Comparison of ENCODE assay signal across 7 mouse cellular contexts in the genomic region with DNA sequence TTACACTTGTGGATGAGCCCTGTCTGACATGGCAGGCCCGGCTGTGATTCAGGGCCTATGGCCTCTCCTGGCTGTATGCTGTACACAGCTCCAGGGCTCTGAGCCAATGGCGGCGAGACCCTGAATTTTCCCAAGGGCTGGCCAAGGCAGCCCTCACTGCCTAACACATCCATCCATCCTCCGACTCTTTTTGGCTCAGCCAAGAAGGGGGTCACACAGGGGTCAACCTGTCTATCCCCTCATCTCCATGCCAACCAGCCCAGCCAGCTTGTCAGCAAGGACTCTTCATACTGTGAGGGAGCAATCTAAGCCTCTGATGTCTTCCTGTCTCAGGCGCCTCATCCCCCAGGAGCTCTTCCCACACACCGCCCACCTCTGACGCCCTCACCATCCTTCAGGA. TPM values are rescaled to one million over a fixed set of nuclear protein-coding genes. Genes with fewer than 3 reads are reported as not detected.
DNase-seq lines count a peak whose midpoint lies in the region; ATAC-seq and TF ChIP-seq lines count a peak whose summit lies in the region.

No protein-coding gene starts in this region.

- H3K4me2 ChIP-seq in hindbrain, embryonic 13.5 days: no peak overlapping the region
- H3K4me2 ChIP-seq in neural tube, embryonic 15.5 days: no peak overlapping the region

- H3K9me3 ChIP-seq in hindbrain, embryonic 13.5 days: no peaks in the 10 kb centered on the region
- H3K9me3 ChIP-seq in neural tube, embryonic 15.5 days (replicated peaks): no peaks in the 10 kb centered on the region

- TF ChIP-seq POLR2A in liver, adult 2 months (IDR thresholded peaks at IDR 0.05; ENCODE audit: extremely low read depth, insufficient read depth, low read length): no peak

- WGBS in liver, adult 2 months: 77% methylated on average over 7 of the region's 7 CpGs
- WGBS in hindbrain, embryonic 13.5 days: 44% methylated on average over 7 of the region's 7 CpGs
- 9% methylated on average over 7 of the region's 7 CpGs for WGBS in neural tube, embryonic 15.5 days

- H3K27me3 ChIP-seq in liver, adult 2 months (ENCODE audit: control insufficient read depth, insufficient read depth, low read length): no peaks in the 10 kb centered on the region
- no peaks in the 10 kb centered on the region for H3K27me3 ChIP-seq in hindbrain, embryonic 13.5 days
- no peaks in the 10 kb centered on the region for H3K27me3 ChIP-seq in neural tube, embryonic 15.5 days (replicated peaks)

- no peak overlapping the region for H3K9ac ChIP-seq in liver, adult 2 months (ENCODE audit: low read depth, low read length)
- 0 out of 2 replicates have a peak overlapping the region, but pooled peaks have one; percentile 29 for H3K9ac ChIP-seq in hindbrain, embryonic 13.5 days
- H3K9ac ChIP-seq in neural tube, embryonic 15.5 days (replicated peaks): no peak overlapping the region

- TF ChIP-seq CTCF in liver, adult 2 months (IDR thresholded peaks at IDR 0.05; ENCODE audit: low read depth, low read length): no peak

- DNase-seq in liver, adult 2 months (ENCODE audit: extremely low read depth, low read depth, low spot score): no peak
- no peak for DNase-seq in liver
- peak; percentile 82 for DNase-seq in embryo, embryonic 10 days (ENCODE audit: low spot score)
- DNase-seq in spleen, postnatal 14 days (ENCODE audit: low spot score in 2 of 2): no peak
- DNase-seq in cerebellum, adult 18-20 months: no peak

- H3K4me1 ChIP-seq in liver, adult 2 months (ENCODE audit: control insufficient read depth, insufficient read depth, low read length): no peaks in the 10 kb centered on the region
- H3K4me1 ChIP-seq in hindbrain, embryonic 13.5 days (replicated peaks): peaks cover 20% of the 10 kb centered on the region
- H3K4me1 ChIP-seq in neural tube, embryonic 15.5 days: peaks cover 13% of the 10 kb centered on the region

- H3K36me3 ChIP-seq in liver, adult 2 months (ENCODE audit: control insufficient read depth, insufficient read depth, low read length): peaks cover 75% of the 10 kb centered on the region
- peaks cover 97% of the 10 kb centered on the region for H3K36me3 ChIP-seq in hindbrain, embryonic 13.5 days
- H3K36me3 ChIP-seq in neural tube, embryonic 15.5 days: peaks cover 88% of the 10 kb centered on the region

- H3K79me2 ChIP-seq in liver, adult 2 months (ENCODE audit: control insufficient read depth, insufficient read depth, low read length): peaks cover 4% of the 10 kb centered on the region

- H3K4me3 ChIP-seq in liver, adult 2 months (ENCODE audit: insufficient read depth, low read depth, low read length): no peak overlapping the region
- no peak overlapping the region for H3K4me3 ChIP-seq in hindbrain, embryonic 13.5 days
- H3K4me3 ChIP-seq in neural tube, embryonic 15.5 days (replicated peaks): no peak overlapping the region

- peak overlapping the region; percentile 52 for H3K27ac ChIP-seq in liver, adult 2 months (replicated peaks; ENCODE audit: insufficient read depth, low read depth, low read length)
- peak overlapping the region; percentile 48; the same call in 1 of the 2 replicates for H3K27ac ChIP-seq in hindbrain, embryonic 13.5 days
- no peak overlapping the region; the same call in 1 of the 2 replicates for H3K27ac ChIP-seq in neural tube, embryonic 15.5 days (replicated peaks)

- ATAC-seq in hindbrain, embryonic 13.5 days (ENCODE audit: low FRiP score): peak; percentile 59
- peak; percentile 81 for ATAC-seq in neural tube, embryonic 15.5 days (ENCODE audit: low FRiP score)

RNA-seq across cellular contexts. Expression of a gene that starts 29.4 kb away (rescaled TPM):
- total RNA-seq in liver, adult 2 months (2014; rRNA removed): 193 and 278 TPM in 2 replicates
- 354 and 373 TPM in 2 replicates for polyA plus RNA-seq in liver, adult 2 months (2012; rRNA removed)
- 101 and 108 TPM in 2 replicates for polyA plus RNA-seq in hindbrain, embryonic 13.5 days (2015; fragmentation: Nextera tagmentation; extraction: Ambion mirVana)
- polyA plus RNA-seq in neural tube, embryonic 15.5 days (2015; fragmentation: Nextera tagmentation; extraction: Ambion mirVana): 102 and 108 TPM in 2 replicates

RNA-seq across cellular contexts. Expression of a gene that starts 51.3 kb away (rescaled TPM):
- total RNA-seq in liver, adult 2 months (2014; rRNA removed): 27.7 and 29.1 TPM in 2 replicates
- polyA plus RNA-seq in liver, adult 2 months (2012; rRNA removed): 29.4 and 44.7 TPM in 2 replicates
- polyA plus RNA-seq in hindbrain, embryonic 13.5 days (2015; fragmentation: Nextera tagmentation; extraction: Ambion mirVana): 4.9 and 5.0 TPM in 2 replicates
- polyA plus RNA-seq in neural tube, embryonic 15.5 days (2015; fragmentation: Nextera tagmentation; extraction: Ambion mirVana): 5.0 and 11.5 TPM in 2 replicates

RNA-seq across cellular contexts. Expression of a gene that starts 57.2 kb away (rescaled TPM):
- not detected in 2 replicates for total RNA-seq in liver, adult 2 months (2014; rRNA removed)
- 0.05 TPM in 1 of 2 replicates, not detected in the other for polyA plus RNA-seq in liver, adult 2 months (2012; rRNA removed)
- 139 and 176 TPM in 2 replicates for polyA plus RNA-seq in hindbrain, embryonic 13.5 days (2015; fragmentation: Nextera tagmentation; extraction: Ambion mirVana)
- polyA plus RNA-seq in neural tube, embryonic 15.5 days (2015; fragmentation: Nextera tagmentation; extraction: Ambion mirVana): 80.4 and 102 TPM in 2 replicates

Comparison
In these comparisons a context has a peak if more than half of its experiments do, and no peak if none do; other contexts are left out.
1. RNA of a gene that starts 57.2 kb away (polyA plus RNA-seq): 139 to 176 TPM in hindbrain, embryonic 13.5 days and 80.4 to 102 TPM in neural tube, embryonic 15.5 days; 0.05 TPM in liver, adult 2 months; every median in the first group is over 10 times any median in the second.